Mouse (Mus musculus) myocyte (in vitro differentiated cells): Measurements from ENCODE around the gene Hsp90aa1.

Experiments
- CEBPB ChIP-seq: IDR thresholded peaks from 2 replicates; pipeline ENCODE4 v1.6.1; 2011; ENCODE audit warnings: mild to moderate bottlenecking, moderate library complexity; ENCODE audit not compliant: poor library complexity, insufficient read depth, severe bottlenecking
- E2F4 ChIP-seq: IDR thresholded peaks from one replicate; pipeline ENCODE4 v1.6.1; 2011; ENCODE audit warnings: mild to moderate bottlenecking, control low read depth, moderate library complexity; ENCODE audit not compliant: insufficient read depth
- MAX ChIP-seq: IDR thresholded peaks from one replicate; pipeline ENCODE4 v1.6.1; 2011; ENCODE audit warnings: low read depth, mild to moderate bottlenecking, control low read depth
- MYOD1 ChIP-seq, 3 experiments: IDR thresholded peaks; one replicate each; pipeline ENCODE4 v1.6.1; 2011; ENCODE audit warnings: control low read depth in 2 of 3, low read depth in 2 of 3, mild to moderate bottlenecking in 2 of 3, moderate library complexity in 1 of 3; ENCODE audit not compliant: insufficient read length in 2 of 3, control insufficient read depth in 1 of 3
- MYOG ChIP-seq, 3 experiments: IDR thresholded peaks; one replicate each; pipeline ENCODE4 v1.6.1; 2011; ENCODE audit warnings: control low read depth in 2 of 3, low read depth in 2 of 3, mild to moderate bottlenecking in 2 of 3; ENCODE audit not compliant: insufficient read length in 2 of 3, control insufficient read depth in 1 of 3, insufficient read depth in 1 of 3
- POLR2A ChIP-seq: IDR thresholded peaks from one replicate; pipeline ENCODE4 v1.6.1; 2011; ENCODE audit warnings: low read depth, mild to moderate bottlenecking, control low read depth, moderate library complexity; ENCODE audit not compliant: insufficient read length
- POLR2AphosphoS2 ChIP-seq: IDR thresholded peaks from one replicate; pipeline ENCODE4 v1.6.1; 2011; ENCODE audit warnings: low read depth, control low read depth; ENCODE audit not compliant: insufficient read length
- TCF12 ChIP-seq: IDR thresholded peaks from one replicate; pipeline ENCODE4 v1.6.1; 2011; ENCODE audit warnings: mild to moderate bottlenecking, control low read depth; ENCODE audit not compliant: poor library complexity, insufficient read depth, severe bottlenecking
- TCF3 ChIP-seq: IDR thresholded peaks from one replicate; pipeline ENCODE4 v1.6.1; 2011; ENCODE audit warnings: low read depth, control low read depth; ENCODE audit not compliant: insufficient read length
- USF1 ChIP-seq: IDR thresholded peaks from one replicate; pipeline ENCODE4 v1.6.1; 2011; ENCODE audit warnings: low read depth, mild to moderate bottlenecking, control low read depth, moderate library complexity

DNA sequence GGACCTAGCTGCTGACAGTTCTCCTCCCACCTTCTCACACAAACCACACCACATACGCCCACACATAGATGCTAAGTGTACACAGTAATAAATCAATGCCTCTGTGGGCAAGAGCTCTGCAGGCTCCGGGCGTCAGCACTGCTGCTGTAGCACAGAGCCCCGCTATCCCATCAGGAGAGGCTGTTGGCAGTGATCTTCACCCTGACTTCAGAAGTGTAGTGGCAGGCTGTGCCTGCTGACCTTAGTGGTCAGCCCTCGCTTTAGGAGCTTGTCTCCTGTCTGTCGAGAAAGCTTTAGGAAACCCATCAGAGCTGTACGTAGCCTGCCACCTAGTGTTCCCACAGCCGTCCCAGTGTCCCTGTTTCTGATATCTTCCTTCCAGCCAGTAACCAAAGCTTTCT, 52.3 kb downstream of the Hsp90aa1 start:
- TF ChIP-seq TCF12 (no peak), POLR2A (no peak), USF1 (no peak), MYOD1 (IDR thresholded peaks at IDR 0.05; ENCODE audit: control insufficient read depth in 1 of 3, insufficient read length in 2 of 3, low read depth in 2 of 3) (no peak), MAX (no peak), POLR2AphosphoS2 (no peak), CEBPB (no peak), E2F4 (no peak), MYOG (IDR thresholded peaks at IDR 0.05; ENCODE audit: control insufficient read depth in 1 of 3, insufficient read depth in 1 of 3, insufficient read length in 2 of 3, low read depth in 2 of 3) (no peak), TCF3 (no peak)
